Mouse (Mus musculus): ENCODE measurements around the gene Gm20883. TPM values are rescaled to one million over a fixed set of nuclear protein-coding genes. Genes with fewer than 3 reads are reported as not detected.

The Gm20883 gene
- total RNA-seq (2023): not detected

DNA sequence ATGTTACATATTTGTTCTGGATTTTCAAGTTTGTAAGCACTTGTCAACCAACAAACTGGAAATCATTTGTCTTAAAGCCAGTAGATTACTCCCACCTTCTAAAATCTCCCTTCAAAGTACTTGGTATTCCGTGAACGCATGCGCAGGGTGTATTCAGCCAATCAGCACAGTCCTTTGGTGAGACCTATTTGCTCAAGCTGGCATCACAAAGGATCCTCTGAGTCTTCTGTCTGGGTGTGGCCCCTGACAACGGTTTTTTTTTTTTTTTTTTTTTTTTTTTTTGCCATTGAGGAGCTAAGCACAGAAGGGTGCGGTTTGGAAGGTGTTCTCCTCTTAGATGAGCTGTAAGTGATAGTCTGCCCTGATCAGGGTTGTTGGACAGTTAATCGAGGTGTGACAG is at the start of gene Gm20883:
TSS of gene Gm20883 (plus strand) at position 301 of the 400 bp plus-strand sequence.

Measured in neutrophil, adult 59 days (primary cell).